Mouse (Mus musculus): ENCODE results near the gene Rnf227.
A peak's percentile ranks its signal among the peaks of the same experiment; 100 is the strongest.
"Not testable (repeated sequence)": the region's sequence is repeated elsewhere in the genome, so short reads cannot be mapped to it uniquely, and the experiment has no call there.

Rnf227 gene

DNA sequence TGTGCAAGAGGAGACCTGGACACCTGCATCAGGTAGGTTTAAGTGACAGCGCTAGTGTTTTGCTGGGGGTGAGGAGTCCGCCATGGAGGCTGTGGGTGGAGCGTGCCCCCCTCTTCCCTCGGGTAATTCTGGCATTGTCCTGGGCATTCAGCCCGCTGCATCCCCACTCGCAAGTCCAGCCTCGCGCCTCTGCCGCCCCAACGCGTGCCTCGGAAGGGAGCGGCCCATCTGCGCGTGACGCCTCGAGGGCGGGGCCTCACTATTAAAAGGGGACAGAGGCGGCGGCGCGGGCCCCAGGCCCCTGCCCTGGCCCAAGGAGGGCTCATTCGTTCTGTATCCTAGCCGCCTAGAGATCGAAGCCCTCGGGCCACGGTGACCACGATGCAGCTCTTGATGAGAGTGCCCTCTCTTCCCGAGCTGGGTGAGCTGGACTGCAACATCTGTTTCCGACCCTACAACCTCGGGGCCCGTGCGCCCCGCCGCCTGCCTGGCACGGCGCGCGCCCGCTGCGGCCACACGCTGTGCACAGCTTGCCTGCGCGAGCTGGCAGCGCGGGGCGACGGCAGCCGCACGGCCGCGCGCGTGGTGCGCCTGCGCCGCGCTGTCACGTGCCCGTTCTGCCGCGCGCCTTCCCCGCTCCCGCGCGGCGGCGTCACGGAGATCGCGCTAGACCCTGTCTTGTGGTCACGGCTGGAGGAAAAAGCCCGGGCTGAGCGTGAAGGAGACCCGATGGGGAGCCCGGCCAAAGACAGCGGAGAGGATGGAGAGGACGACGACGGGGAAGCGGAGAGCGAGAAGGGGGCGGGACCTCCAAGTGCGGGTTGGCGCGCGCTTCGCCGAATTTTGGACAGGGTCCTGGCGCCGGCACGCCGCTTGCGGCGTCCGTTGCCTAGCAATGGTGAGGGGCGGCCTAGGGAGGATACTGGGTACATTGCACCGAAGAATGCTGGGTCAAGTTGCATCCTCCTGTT, at the start of gene Rnf227:
Gene Rnf227 (plus strand): TSS at position 301 of the 971 bp plus-strand sequence.
- DNase-seq = peak; percentile 79

- DNase-seq = no peak
Observed at GRCm38 (mm10) chr11:69291111-69291510, 49.1 kb upstream of the Rnf227 start.

DNA sequence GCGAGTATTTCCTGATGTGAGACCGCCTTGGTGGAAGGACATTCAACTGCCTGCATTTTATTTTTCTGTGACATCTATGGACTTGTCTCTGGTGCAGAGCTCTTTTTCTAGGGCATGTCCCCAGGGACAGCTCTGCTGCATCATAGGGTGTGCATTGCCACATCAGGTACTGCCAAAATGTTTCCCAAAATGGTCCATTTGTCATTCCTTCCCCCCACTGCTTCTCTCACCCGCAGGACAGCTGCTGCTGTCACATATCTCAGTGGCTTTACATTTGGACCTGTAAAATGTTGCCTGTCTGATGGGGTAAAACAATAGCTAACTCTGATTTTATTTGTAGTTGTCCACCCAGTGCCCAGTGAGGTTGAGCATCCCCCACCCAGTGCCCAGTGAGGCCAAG, 45.0 kb upstream of the Rnf227 start:
- DNase-seq = no peak

DNA sequence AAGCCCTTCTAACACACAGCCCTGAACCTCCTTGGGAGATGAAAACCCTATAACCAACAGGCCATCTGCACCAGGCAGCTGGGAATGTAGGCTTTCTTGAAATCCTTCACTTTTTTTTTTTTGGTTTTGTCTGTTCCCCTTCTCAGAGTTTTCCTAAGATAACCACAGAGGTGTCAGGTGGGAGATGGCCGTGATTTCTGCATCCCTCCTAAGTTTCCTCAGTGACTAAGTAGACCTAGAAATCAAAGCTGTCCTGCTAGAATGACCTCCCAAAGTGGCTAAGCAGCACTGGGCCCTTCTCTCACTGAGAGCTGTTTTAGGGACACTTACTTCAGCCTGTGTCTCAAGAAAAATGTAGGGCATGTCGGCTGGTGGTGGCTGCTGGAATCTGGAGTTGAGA, 42.5 kb upstream of the Rnf227 start:
- DNase-seq = no peak

- no peak for DNase-seq
Observed at GRCm38 (mm10) chr11:69298231-69298630, 42.0 kb upstream of the Rnf227 start.

DNA sequence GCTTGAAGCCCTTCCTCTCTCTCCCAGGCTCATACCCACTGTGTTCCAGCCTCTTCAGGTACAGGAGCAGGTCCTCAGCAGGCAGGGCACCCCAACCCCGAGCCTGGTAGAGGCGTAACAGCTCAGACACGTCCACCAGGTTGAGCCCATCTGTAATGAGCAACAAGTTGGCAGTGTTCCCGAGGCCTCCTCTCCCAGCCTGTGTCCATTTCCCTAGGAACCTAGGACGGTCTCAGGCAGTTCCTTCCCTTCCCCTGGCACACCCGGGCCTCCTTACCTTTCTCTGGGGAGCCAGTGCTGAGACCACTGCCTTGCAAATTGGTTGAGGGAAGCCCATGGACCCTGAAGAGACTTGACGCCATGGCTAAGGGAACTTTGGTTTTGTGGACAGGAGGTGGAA, 37.4 kb upstream of the Rnf227 start:
- no peak for DNase-seq

GRCm38 (mm10) chr11:69305291-69305690, 35.0 kb upstream of the Rnf227 start:
- DNase-seq = no peak

DNA sequence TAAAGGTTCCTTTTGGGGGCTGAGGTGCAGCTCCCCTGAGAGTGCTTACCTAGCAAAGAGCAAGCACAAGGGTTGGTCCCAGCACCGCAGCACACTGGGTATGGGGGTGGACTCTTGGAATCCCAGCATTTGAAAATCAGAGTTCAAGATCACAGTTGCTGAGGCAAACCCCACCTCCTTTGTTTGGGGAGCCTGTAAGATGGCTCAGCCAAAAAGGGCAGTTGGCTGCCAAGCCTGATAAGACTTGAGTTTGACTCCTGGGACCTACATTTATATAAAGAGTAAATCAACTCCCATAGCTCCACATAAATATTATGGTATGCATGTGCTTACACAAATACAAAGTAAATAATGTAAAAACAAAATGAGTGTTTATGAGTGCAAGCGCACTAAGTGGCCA, 34.2 kb upstream of the Rnf227 start:
- no peak for DNase-seq

DNA sequence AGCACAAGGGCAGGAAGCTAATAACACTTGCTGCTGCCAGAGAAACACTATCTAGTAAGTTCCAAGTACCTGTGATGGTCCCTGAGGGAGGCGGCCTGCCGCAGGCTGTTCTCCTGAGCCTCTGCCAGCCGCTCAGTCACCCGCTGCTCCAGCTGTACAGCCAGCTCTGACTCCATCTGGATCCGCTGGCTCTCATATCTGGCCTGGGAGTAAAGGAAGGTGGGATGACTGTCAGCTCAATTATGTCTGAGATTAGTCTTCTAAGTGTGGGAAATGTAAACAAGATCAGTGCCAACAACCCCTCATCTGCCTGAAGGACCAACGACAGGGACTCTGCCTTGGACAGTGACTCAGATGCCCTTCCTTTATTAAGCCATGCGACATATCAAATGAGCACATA, 29.0 kb upstream of the Rnf227 start:
- DNase-seq = no peak

GRCm38 (mm10) chr11:69316361-69316760, 23.9 kb upstream of the Rnf227 start:
- no peak for DNase-seq

- not testable (repeated sequence) for DNase-seq
Observed at GRCm38 (mm10) chr11:69318000-69318399, 22.3 kb upstream of the Rnf227 start.

DNA sequence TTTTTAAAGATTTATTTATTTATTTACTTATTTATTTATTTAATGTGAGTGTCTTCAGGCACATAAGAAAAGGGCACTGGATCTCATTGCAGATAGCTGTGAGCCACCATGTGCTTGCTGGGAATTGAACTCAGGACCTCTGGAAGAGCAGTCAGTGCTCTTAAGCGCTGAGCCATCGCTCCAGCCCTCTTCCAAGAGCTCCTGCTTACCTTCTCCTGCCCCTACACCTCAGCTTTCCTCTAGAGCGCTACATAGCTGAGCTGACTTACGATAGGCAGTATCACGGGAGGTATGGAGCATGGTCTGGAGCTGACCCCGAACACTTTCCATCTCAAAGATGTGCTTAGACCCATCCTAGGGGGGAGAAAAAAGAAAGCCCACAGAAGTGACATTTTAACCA, 18.7 kb upstream of the Rnf227 start:
- no peak for DNase-seq

GRCm38 (mm10) chr11:69322010-69322409, 18.3 kb upstream of the Rnf227 start:
- DNase-seq = no peak

DNA sequence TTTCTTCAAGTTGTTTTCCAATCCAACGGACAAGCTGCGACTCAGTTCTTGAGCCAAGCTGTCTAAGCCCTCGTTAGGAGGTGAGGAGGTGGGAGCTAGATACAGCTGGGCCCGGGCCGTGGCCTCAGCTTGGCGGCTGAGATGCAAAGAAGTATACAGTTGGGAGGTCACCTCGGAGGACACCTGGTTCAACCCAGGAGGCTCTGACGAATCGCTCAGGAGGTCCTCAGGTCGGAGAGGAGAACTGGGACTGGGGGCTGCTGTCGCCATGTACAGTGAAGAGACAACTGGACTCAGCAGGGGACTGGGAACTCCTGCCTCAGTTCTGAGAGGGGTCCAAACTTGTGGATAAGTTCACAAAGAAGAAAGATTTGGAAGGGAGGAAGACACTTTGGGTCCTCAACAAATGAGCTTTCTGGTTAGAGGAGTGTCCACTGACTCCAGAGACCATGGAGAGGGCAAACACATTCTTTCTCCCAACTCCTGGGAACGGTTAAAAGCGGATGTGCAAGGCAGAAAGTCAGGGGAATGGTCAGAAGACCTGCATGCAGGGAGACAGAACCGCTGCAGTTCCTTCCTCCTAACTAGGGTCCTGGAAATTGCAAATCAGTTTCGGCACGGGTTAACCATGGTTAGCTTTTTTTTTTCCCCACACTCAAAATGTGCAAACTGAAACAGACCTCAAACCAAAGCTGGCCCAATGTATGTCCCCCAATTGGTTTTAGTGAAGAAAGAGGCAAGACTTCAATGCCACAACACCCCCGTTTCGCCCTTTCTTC, 17.4 kb upstream of the Rnf227 start:
- peak; percentile 36 for DNase-seq

DNA sequence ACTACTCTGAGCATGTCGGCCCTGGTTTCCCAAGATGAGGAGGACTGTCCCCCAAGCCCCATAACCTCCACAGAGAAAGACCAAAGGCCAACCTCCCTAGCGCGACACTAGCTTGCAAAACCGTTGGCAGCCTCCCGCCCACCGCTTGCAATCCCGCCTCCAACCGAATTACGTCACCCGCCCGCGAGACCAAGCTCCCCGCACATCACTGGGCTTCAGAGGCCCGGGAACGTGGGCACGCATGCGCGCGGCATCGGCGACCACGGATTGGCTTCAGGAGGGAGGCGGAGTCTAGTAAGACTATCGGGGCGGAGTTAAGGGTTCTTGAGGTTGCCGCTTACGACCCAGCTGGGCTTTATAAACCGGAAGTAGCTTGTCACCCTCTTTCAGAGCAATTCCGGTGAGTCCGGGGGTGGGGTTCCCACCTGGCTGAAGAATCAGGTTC, 16.6 kb upstream of the Rnf227 start, which contains the start of the genes Cntrob and Trappc1:
Gene Cntrob (minus strand): TSS at position 109 of the 445 bp plus-strand sequence.
Gene Trappc1 (plus strand): TSS at position 314 of the 445 bp plus-strand sequence.
- peak; percentile 99 for DNase-seq

DNA sequence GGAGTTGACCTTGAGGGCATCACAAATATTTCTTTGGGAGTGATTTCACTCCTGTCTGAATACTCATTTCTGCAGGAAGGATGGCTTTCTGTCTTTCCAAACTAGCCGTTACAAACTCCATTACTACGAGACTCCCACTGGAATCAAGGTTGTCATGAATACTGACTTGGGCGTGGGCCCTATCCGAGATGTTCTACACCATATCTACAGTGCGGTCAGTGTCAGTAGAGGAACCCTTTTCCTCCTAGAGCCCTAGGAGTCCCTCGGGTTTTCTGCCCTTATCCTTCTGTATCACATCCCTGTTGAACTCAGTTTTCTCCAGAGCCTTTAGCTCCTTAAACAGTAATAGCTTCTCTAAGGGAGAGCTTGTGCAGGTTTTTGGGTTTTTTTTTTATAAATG, 15.5 kb upstream of the Rnf227 start:
- no peak for DNase-seq

- DNase-seq = peak; percentile 87
Observed at GRCm38 (mm10) chr11:69325628-69326407, 14.4 kb upstream of the Rnf227 start, which contains the start of gene Kcnab3. TSS of gene Kcnab3 (plus strand) at chr11:69326258.

DNA sequence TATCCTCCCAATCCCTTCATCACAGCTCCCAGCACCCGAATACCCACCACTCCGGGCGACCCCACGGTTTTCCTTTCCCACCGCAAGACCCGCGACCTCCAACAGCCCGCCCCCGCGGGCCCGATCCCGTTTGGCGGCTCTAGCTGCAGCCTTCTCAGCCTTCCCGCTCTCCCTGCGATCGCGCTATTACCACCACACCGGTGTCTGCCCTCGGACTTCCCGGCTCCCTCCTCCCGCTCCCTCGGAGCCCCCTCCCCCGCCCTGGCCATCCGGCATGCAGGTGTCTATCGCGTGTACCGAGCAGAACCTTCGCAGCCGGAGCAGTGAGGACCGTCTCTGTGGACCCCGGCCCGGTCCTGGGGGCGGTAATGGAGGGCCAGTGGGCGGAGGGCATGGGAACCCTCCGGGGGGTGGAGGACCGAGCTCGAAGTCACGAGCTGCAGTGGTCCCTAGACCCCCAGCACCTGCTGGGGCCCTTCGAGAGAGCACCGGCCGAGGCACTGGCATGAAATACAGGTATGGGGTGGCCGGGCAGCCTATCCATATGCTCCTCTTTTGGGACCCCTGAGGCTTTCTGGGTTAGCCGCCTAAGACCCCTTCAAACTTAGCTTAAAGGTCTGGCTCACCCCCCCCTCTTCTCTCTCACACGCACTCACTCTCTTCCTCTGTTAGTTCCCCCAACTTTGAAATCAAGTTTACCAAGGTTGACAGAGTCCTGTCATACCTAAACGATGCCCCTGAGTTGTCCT, 13.7 kb upstream of the Rnf227 start:
- DNase-seq = peak; percentile 52

- no peak for DNase-seq
Observed at GRCm38 (mm10) chr11:69327157-69327442, 13.2 kb upstream of the Rnf227 start.

DNA sequence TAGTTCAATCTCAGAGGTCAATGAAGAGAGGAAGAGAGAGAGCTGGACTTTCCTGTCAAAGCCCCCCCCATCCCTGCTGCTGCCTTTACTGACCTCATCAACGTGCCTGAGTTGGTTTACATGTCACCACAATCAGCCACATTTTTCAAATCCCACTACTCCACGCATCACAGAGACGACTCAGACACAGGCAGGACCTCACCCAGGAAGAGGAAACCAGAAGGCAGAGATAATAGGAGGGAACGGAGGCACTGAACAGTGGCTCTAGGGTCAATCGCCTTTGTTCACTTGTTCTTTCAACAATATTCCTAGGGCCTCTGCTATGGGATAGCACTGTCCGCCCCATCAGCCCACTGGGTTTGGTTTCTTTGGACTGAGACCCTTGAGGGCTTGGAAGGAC, 12.6 kb upstream of the Rnf227 start:
- no peak for DNase-seq

DNA sequence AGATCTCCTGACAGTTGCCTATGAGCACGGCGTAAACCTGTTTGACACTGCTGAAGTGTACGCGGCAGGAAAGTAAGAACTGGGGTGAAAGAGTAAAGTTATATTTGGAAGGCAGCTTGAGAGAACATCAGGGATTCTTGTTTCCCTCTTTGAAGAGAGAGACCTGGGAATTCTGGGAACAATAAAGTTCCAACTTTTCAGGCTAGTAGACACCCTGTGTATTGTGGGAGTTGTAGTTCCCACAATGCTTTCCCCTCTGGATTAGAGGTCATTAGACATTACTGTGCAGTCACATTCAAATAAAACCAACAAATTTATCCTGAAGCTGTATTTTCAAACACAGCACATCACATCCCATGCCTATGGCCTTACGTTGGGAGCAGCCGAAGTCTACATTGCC, 11.7 kb upstream of the Rnf227 start:
- no peak for DNase-seq

GRCm38 (mm10) chr11:69331152-69331551, 9.1 kb upstream of the Rnf227 start:
- no peak for DNase-seq

Measured in thymus, postnatal 25 days (tissue).